Mouse (Mus musculus): ENCODE measurements at regions not wholly inside any gene's neighbourhood (a gene's known extent, or its start where the extent isn't known, plus 50 kb on each side); places are given as distances from the start of the nearest gene placed in this dataset.
A peak's percentile ranks its signal among the peaks of the same experiment; 100 is the strongest.

- no peak for ATAC-seq (ENCODE audit: low TSS enrichment)
These were observed 468.4 kb downstream of the Htr1a start for GRCm38 (mm10) chr13:105911811-105912210.

- no peak for ATAC-seq (ENCODE audit: low TSS enrichment)
These were observed 473.3 kb downstream of the Htr1a start for GRCm38 (mm10) chr13:105916711-105917110.

- ATAC-seq (ENCODE audit: low TSS enrichment), result peak; percentile 95
These were observed 478.2 kb downstream of the Htr1a start for GRCm38 (mm10) chr13:105921673-105922072.

GRCm38 (mm10) chr13:105937780-105938179 lies 494.3 kb downstream of the Htr1a start:
- ATAC-seq (ENCODE audit: low TSS enrichment), result no peak
